Mouse (Mus musculus): ENCODE results near the gene Hmgcr.

- TF ChIP-seq CTCF (IDR thresholded peaks at IDR 0.05; ENCODE audit: low read depth), result no peak
- TF ChIP-seq EP300 (IDR thresholded peaks at IDR 0.05; ENCODE audit: low read depth), result no peak
Observed at GRCm38 (mm10) chr13:96702567-96703278, 32.0 kb upstream of the Hmgcr start.

Data from liver, postnatal 0 days (tissue).